Comparison of ENCODE assay signal across 17 mouse cellular contexts in genomic region chr11:67496796-67497195, GRCm38 (mm10).
"Had no signal": no experiment of that assay in that cellular context is flagged by ENCODE, and none has a peak within 500 bp of the region (broad histone marks: within the 10 kb centered on the region; RNA-seq: fewer than 3 reads in every experiment).

No protein-coding gene starts in this region.

- ATAC-seq: liver, embryonic 12.5 days; lung, postnatal 0 days; midbrain, embryonic 16.5 days had no signal

- H3K4me1 ChIP-seq: liver, embryonic 12.5 days; midbrain, embryonic 12.5 days; neural tube, embryonic 12.5 days had no signal

- H3K27ac ChIP-seq: liver, embryonic 12.5 days; liver, embryonic 14.5 days; lung, embryonic 15.5 days; midbrain, embryonic 12.5 days; neural tube, embryonic 12.5 days had no signal

- H3K27me3 ChIP-seq: liver, embryonic 12.5 days; lung, embryonic 15.5 days; midbrain, embryonic 12.5 days; neural tube, embryonic 12.5 days had no signal

- H3K4me3 ChIP-seq: liver, embryonic 12.5 days; lung, embryonic 15.5 days; megakaryocyte, embryonic 14.5 days; midbrain, embryonic 12.5 days; myocyte; neural tube, embryonic 12.5 days had no signal

- H3K36me3 ChIP-seq: liver, embryonic 12.5 days; lung, embryonic 15.5 days; midbrain, embryonic 12.5 days; neural tube, embryonic 12.5 days had no signal

- H3K9me3 ChIP-seq: liver, embryonic 12.5 days; lung, embryonic 15.5 days; midbrain, embryonic 12.5 days; neural tube, embryonic 12.5 days had no signal

- DNase-seq: lung, adult 2 months; lung, postnatal 14 days; lung, postnatal 36 days; midbrain, embryonic 14.5 days; right cerebral cortex, postnatal 14 days; thymus, adult 18-20 months; thymus, postnatal 14 days; thymus, postnatal 36 days had no signal

- H3K4me2 ChIP-seq: liver, embryonic 12.5 days; lung, embryonic 15.5 days; midbrain, embryonic 12.5 days; neural tube, embryonic 12.5 days had no signal

- H3K9ac ChIP-seq: liver, embryonic 12.5 days; liver, embryonic 14.5 days; lung, embryonic 15.5 days; midbrain, embryonic 12.5 days; neural tube, embryonic 12.5 days had no signal
